Mouse (Mus musculus) right cerebral cortex, postnatal 10 days (tissue): ENCODE measurements around the gene Ankrd65.
A peak's percentile ranks its signal among the peaks of the same experiment; 100 is the strongest.

Experiments used
- DNase-seq, 2 experiments: peaks; one replicate each; pipeline ENCODE4 v3.0.0; 2021; ENCODE audit warnings: low spot score in 2 of 2

The Ankrd65 gene

GRCm38 (mm10) chr4:155811929-155812664 is 21.9 kb downstream of the Ankrd65 start, which contains the start of gene Ccnl2:
Gene Ccnl2 (plus strand): TSS chr4:155812489.
- peak; percentile 97 for DNase-seq

GRCm38 (mm10) chr4:155812665-155813181 is 22.5 kb downstream of the Ankrd65 start:
- peak in 1 of 2 experiments; percentile 44 for DNase-seq

GRCm38 (mm10) chr4:155817533-155817932 is 27.3 kb downstream of the Ankrd65 start:
- DNase-seq = no peak

- peak in 1 of 2 experiments; percentile 23 for DNase-seq
Measured at GRCm38 (mm10) chr4:155821025-155821424, 30.8 kb downstream of the Ankrd65 start.

GRCm38 (mm10) chr4:155823443-155823842 is 33.2 kb downstream of the Ankrd65 start:
- no peak for DNase-seq

GRCm38 (mm10) chr4:155829866-155830265 is 39.6 kb downstream of the Ankrd65 start:
- no peak for DNase-seq

- DNase-seq = no peak
Measured at GRCm38 (mm10) chr4:155830596-155830995, 40.4 kb downstream of the Ankrd65 start.

- peak; percentile 97 to 98 for DNase-seq
Measured at GRCm38 (mm10) chr4:155831205-155831766, 41.0 kb downstream of the Ankrd65 start, which contains the start of gene Aurkaip1. Gene Aurkaip1 (plus strand): TSS chr4:155831272.

GRCm38 (mm10) chr4:155831831-155832230 is 41.6 kb downstream of the Ankrd65 start:
- no peak for DNase-seq

GRCm38 (mm10) chr4:155832321-155832720 is 42.1 kb downstream of the Ankrd65 start:
- DNase-seq = peak in 1 of 2 experiments; percentile 31

GRCm38 (mm10) chr4:155833234-155833633 is 43.0 kb downstream of the Ankrd65 start:
- no peak for DNase-seq

GRCm38 (mm10) chr4:155833836-155834235 is 43.6 kb downstream of the Ankrd65 start:
- peak; percentile 86 for DNase-seq

- peak in 1 of 2 experiments; percentile 25 for DNase-seq
Measured at GRCm38 (mm10) chr4:155837404-155838010, 47.3 kb downstream of the Ankrd65 start.

- no peak for DNase-seq
Measured at GRCm38 (mm10) chr4:155838187-155839153, 48.2 kb downstream of the Ankrd65 start.

- peak in 1 of 2 experiments; percentile 64 for DNase-seq
Measured at GRCm38 (mm10) chr4:155839483-155839910, 49.3 kb downstream of the Ankrd65 start, which contains the start of gene Mxra8. Gene Mxra8 (plus strand): TSS chr4:155839680.

GRCm38 (mm10) chr4:155840076-155841002 is 50.1 kb downstream of the Ankrd65 start:
- peak in 1 of 2 experiments; percentile 34 for DNase-seq

GRCm38 (mm10) chr4:155841003-155841454 is 50.8 kb downstream of the Ankrd65 start:
- DNase-seq = peak in 1 of 2 experiments; percentile 54

- no peak for DNase-seq
Measured at GRCm38 (mm10) chr4:155841651-155842270, 51.5 kb downstream of the Ankrd65 start.

GRCm38 (mm10) chr4:155843231-155843630 is 53.0 kb downstream of the Ankrd65 start:
- no peak for DNase-seq
